Comparison of ENCODE assay signal across 15 mouse cellular contexts in genomic region chr11:103345408-103346091, GRCm38 (mm10). TPM values are rescaled to one million over a fixed set of nuclear protein-coding genes. Genes with fewer than 3 reads are reported as not detected.
DNase-seq lines count a peak whose midpoint lies in the region; TF ChIP-seq lines count a peak whose summit lies in the region.
"Had no signal": no experiment of that assay in that cellular context is flagged by ENCODE, and none has a peak within 500 bp of the region (broad histone marks: within the 10 kb centered on the region; RNA-seq: fewer than 3 reads in every experiment).

No protein-coding gene starts in this region.

- no peak for TF ChIP-seq CTCF in gastrocnemius, adult 2 months (IDR thresholded peaks at IDR 0.05)
- TF ChIP-seq CTCF in left cerebral cortex, adult 2 months (IDR thresholded peaks at IDR 0.05) = no peak

- no peak overlapping the region for H3K4me3 ChIP-seq in gastrocnemius, adult 2 months
- H3K4me3 ChIP-seq in left cerebral cortex, adult 2 months = no peak overlapping the region
- H3K4me3 ChIP-seq: embryonic facial prominence, embryonic 13.5 days; forebrain, embryonic 12.5 days; midbrain, embryonic 13.5 days had no signal

- intact Hi-C loops in gastrocnemius, adult 2 months (cut with DNase I) = no loop called here
- intact Hi-C loops in left cerebral cortex, adult 2 months (cut with DNase I) = no loop called here
- intact Hi-C loops in left cerebral cortex, postnatal 36 days (cut with DNase I) = no loop called here

- no peak for DNase-seq in gastrocnemius, adult 2 months
- DNase-seq in gastrocnemius, adult 18-20 months (ENCODE audit: low spot score) = no peak
- DNase-seq in left cerebral cortex, adult 2 months (ENCODE audit: extremely low spot score in 1 of 2, low spot score in 2 of 2) = no peak
- DNase-seq in left cerebral cortex, adult 18-20 months (ENCODE audit: low spot score in 2 of 2) = no peak
- peak; percentile 21 for DNase-seq in spleen, postnatal 10 days (ENCODE audit: low spot score in 2 of 2)
- no peak for DNase-seq in spleen, adult 12 weeks (ENCODE audit: low spot score)
- no peak for DNase-seq in thymus, postnatal 36 days
- DNase-seq in left cerebral cortex, postnatal 36 days (ENCODE audit: low spot score in 2 of 2) = no peak
- DNase-seq: cerebellum, adult 11-12 months; heart, adult 18-20 months; kidney, adult 8-10 months; lung, adult 2 months had no signal

- peak overlapping the region; percentile 31; the same call in 1 of the 2 replicates for H3K27ac ChIP-seq in gastrocnemius, adult 2 months
- peak overlapping the region; percentile 47 for H3K27ac ChIP-seq in left cerebral cortex, adult 2 months
- H3K27ac ChIP-seq: embryonic facial prominence, embryonic 13.5 days; forebrain, embryonic 12.5 days; midbrain, embryonic 13.5 days had no signal

RNA-seq across cellular contexts. Expression of gene Arhgap27, which starts 17.9 kb away (rescaled TPM):
- 1 to 10 TPM; 6.0 to 8.8 TPM for total RNA-seq in gastrocnemius, adult 2 months (2021)
- total RNA-seq in gastrocnemius, adult 18-20 months (2021) = 1 to 10 TPM; 6.1 to 6.8 TPM
- 10 to 100 TPM; 10.8 to 14.0 TPM for total RNA-seq in left cerebral cortex, adult 2 months (2021)
- 10 to 100 TPM; 11.9 to 15.1 TPM for total RNA-seq in left cerebral cortex, adult 18-20 months (2021)
- total RNA-seq in left cerebral cortex, postnatal 36 days (2021) = 10 to 100 TPM; 11.6 to 12.6 TPM

Comparison
In these comparisons a context has a peak if more than half of its experiments do, and no peak if none do; other contexts are left out.
1. DNase-seq: peak in spleen, postnatal 10 days (2 of 2); none in gastrocnemius, adult 2 months (single experiment), gastrocnemius, adult 18-20 months (single experiment), left cerebral cortex, adult 2 months (0 of 2), left cerebral cortex, adult 18-20 months (0 of 2), spleen, adult 12 weeks (single experiment), thymus, postnatal 36 days (0 of 2) and left cerebral cortex, postnatal 36 days (0 of 2).